Mouse (Mus musculus) heart, embryonic 11.5 days (tissue): Measurements from ENCODE around the gene Smco3. TPM values are rescaled to one million over a fixed set of nuclear protein-coding genes. Genes with fewer than 3 reads are reported as not detected.

Source experiments
- ATAC-seq: fragments of 200-750 bp; cut with Nextera tagmentation; replicated peaks from 2 replicates; pipeline ENCODE4 v1.8.0; 2017; ENCODE audit warnings: moderate library complexity; ENCODE audit not compliant: insufficient number of reproducible peaks, low FRiP score, low TSS enrichment
- H3K27ac ChIP-seq: fragments of 300-500 bp; sonication (generic); 2 replicates; pipeline ENCODE4 v1.5.1; 2014; ENCODE audit warnings: mild to moderate bottlenecking, low read depth, low read length
- H3K27me3 ChIP-seq: fragments of 300-500 bp; sonication (generic); 2 replicates; pipeline ENCODE4 v1.6.1; 2014; ENCODE audit warnings: mild to moderate bottlenecking, low read length, mixed read lengths; ENCODE audit not compliant: control insufficient read depth, insufficient read depth
- H3K36me3 ChIP-seq: fragments of 300-500 bp; sonication (generic); 2 replicates; pipeline ENCODE4 v1.6.1; 2014; ENCODE audit warnings: mild to moderate bottlenecking, low read length, moderate library complexity, mixed read lengths; ENCODE audit not compliant: control insufficient read depth, insufficient read depth
- H3K4me1 ChIP-seq: fragments of 300-500 bp; sonication (generic); 2 replicates; pipeline ENCODE4 v1.6.1; 2014; ENCODE audit warnings: low read length; ENCODE audit not compliant: control insufficient read depth, insufficient read depth
- H3K4me2 ChIP-seq: fragments of 300-500 bp; sonication (generic); 2 replicates; pipeline ENCODE4 v1.6.1; 2014; ENCODE audit warnings: mild to moderate bottlenecking, moderate library complexity
- H3K4me3 ChIP-seq: fragments of 300-500 bp; sonication (generic); 2 replicates; pipeline ENCODE4 v1.5.1; 2014; ENCODE audit warnings: low read depth, low read length
- H3K9ac ChIP-seq: fragments of 300-500 bp; sonication (generic); 2 replicates; pipeline ENCODE4 v1.6.1; 2014; ENCODE audit warnings: mild to moderate bottlenecking, low read depth, low read length, moderate library complexity
- H3K9me3 ChIP-seq: fragments of 300-500 bp; sonication (generic); replicated peaks from 2 replicates; pipeline ENCODE4 v1.6.1; 2016; ENCODE audit warnings: low read length; ENCODE audit not compliant: control insufficient read depth
- WGBS: fragments of 180-500 bp; shearing (Covaris S2); extraction: QIAGEN DNeasy Blood & Tissue Kit; methylation state at CpG from one replicate; pipeline ENCODE4 v1.1.7; 2014; ENCODE audit not compliant: insufficient replicate concordance; 5-methylcytosine and 5-hydroxymethylcytosine counted together
- microRNA-seq: library from miRNA; unstranded; fragments of <30 nt; microRNA quantifications from one replicate; pipeline ENCODE4, GENCODE M21; 2016; ENCODE audit warnings: borderline number of aligned reads
- polyA plus RNA-seq: library from polyadenylated mRNA; unstranded; fragments of >200 nt; fragmentation: Nextera tagmentation; extraction: Ambion mirVana; gene quantifications from 2 replicates; pipeline ENCODE4 v1.2.1, GENCODE M21; 2014

Gene Smco3
- polyA plus RNA-seq, 1 experiment from 2014 or later: not detected

- no peaks in the 10 kb centered on the region for H3K9me3 ChIP-seq
- no peak within 1 kb of the TSS for H3K27ac ChIP-seq
- no peaks in the 10 kb centered on the region for H3K36me3 ChIP-seq
- 78% methylated on average over 20 of the region's 20 CpGs for WGBS
- no peak for ATAC-seq
- no peak within 1 kb of the TSS for H3K9ac ChIP-seq
- H3K4me3 ChIP-seq: no peak within 1 kb of the TSS
- H3K4me2 ChIP-seq: no peak within 1 kb of the TSS
- peaks cover 3% of the 10 kb centered on the region; the same call in 1 of the 2 replicates for H3K27me3 ChIP-seq
- no peaks in the 10 kb centered on the region for H3K4me1 ChIP-seq
These were observed 53.8 kb downstream of the Smco3 start, which contains the start of gene Gucy2c for GRCm38 (mm10) chr6:136781377-136781986. Gene Gucy2c (minus strand): TSS chr6:136781765.

Small RNA genes within 50 kb of the gene (microRNA-seq; reads per million reads assigned to microRNA genes)
- not detected for gene Gm44364

Other genes starting within 250 kb of the Smco3 start
- gene Plbd1, start 173.5 kb downstream of the Smco3 start, polyA plus RNA-seq: 5.3 and 5.4 TPM in 2 replicates
- 0.11 TPM in 1 of 2 replicates, not detected in the other for gene Gucy2c, start 53.7 kb downstream of the Smco3 start, polyA plus RNA-seq
- 0.17 and 0.51 TPM in 2 replicates for gene Hist4h4, start 31.0 kb downstream of the Smco3 start, polyA plus RNA-seq
- gene H2afj, start 27.2 kb downstream of the Smco3 start, polyA plus RNA-seq: 81.7 and 91.1 TPM in 2 replicates
- gene BC049715, start 7.8 kb downstream of the Smco3 start, polyA plus RNA-seq: 1.6 and 2.1 TPM in 2 replicates
- 93.5 and 107 TPM in 2 replicates for gene Wbp11, start 7.2 kb downstream of the Smco3 start, polyA plus RNA-seq
- gene Art4, start 22.3 kb upstream of the Smco3 start, polyA plus RNA-seq: 13.2 and 15.1 TPM in 2 replicates
- 73.6 and 75.1 TPM in 2 replicates for gene Mgp, start 40.4 kb upstream of the Smco3 start, polyA plus RNA-seq
- 1.3 and 1.5 TPM in 2 replicates for gene Erp27, start 86.7 kb upstream of the Smco3 start, polyA plus RNA-seq
- gene Pde6h, start 88.4 kb upstream of the Smco3 start, polyA plus RNA-seq: 0.43 TPM in 1 of 2 replicates, not detected in the other
- 115 and 128 TPM in 2 replicates for gene Arhgdib, start 106.4 kb upstream of the Smco3 start, polyA plus RNA-seq